Comparison of ENCODE assay signal across 13 mouse cellular contexts in genomic region chr2:145226100-145226499, GRCm38 (mm10). TPM values are rescaled to one million over a fixed set of nuclear protein-coding genes. Genes with fewer than 3 reads are reported as not detected.
DNase-seq lines count a peak whose midpoint lies in the region; ATAC-seq and TF ChIP-seq lines count a peak whose summit lies in the region.
"Had no signal": no experiment of that assay in that cellular context is flagged by ENCODE, and none has a peak within 500 bp of the region (broad histone marks: within the 10 kb centered on the region; RNA-seq: fewer than 3 reads in every experiment).

No protein-coding gene starts in this region.

- H3K4me2 ChIP-seq in heart, postnatal 0 days (ENCODE audit: low read depth, low read length) = no peak overlapping the region
- H3K4me2 ChIP-seq in midbrain, embryonic 14.5 days (ENCODE audit: low read length) = no peak overlapping the region
- H3K4me2 ChIP-seq: hindbrain, embryonic 13.5 days had no signal

- H3K4me3 ChIP-seq in heart, postnatal 0 days (ENCODE audit: low read depth, low read length) = no peak overlapping the region
- no peak overlapping the region for H3K4me3 ChIP-seq in lung, adult 2 months (replicated peaks; ENCODE audit: extremely low read depth, low read depth, low read length)
- H3K4me3 ChIP-seq in midbrain, embryonic 14.5 days (replicated peaks; ENCODE audit: low read depth, low read length) = no peak overlapping the region
- H3K4me3 ChIP-seq in limb, embryonic 10.5 days = no peak overlapping the region
- H3K4me3 ChIP-seq: hindbrain, embryonic 13.5 days; left cerebral cortex, adult 2 months had no signal

- 59% methylated on average over 1 of the region's 1 CpGs for WGBS in heart, postnatal 0 days
- WGBS in lung, adult 2 months = 50% methylated on average over 1 of the region's 1 CpGs
- 92% methylated on average over 1 of the region's 1 CpGs for WGBS in midbrain, embryonic 14.5 days
- 96% methylated on average over 1 of the region's 1 CpGs for WGBS in limb, embryonic 10.5 days

- peak; percentile 10 for DNase-seq in heart, postnatal 0 days (ENCODE audit: low spot score)
- DNase-seq in heart, postnatal 25 days (ENCODE audit: low spot score) = no peak
- DNase-seq in lung, postnatal 25 days (ENCODE audit: low spot score) = peak; percentile 26
- DNase-seq in lung, adult 2 months = no peak
- no peak for DNase-seq in midbrain, embryonic 14.5 days
- no peak for DNase-seq in limb, embryonic 10.5 days (ENCODE audit: low spot score)
- DNase-seq: adrenal gland, postnatal 14 days; cerebellum, adult 11-12 months; embryo, embryonic 11 days had no signal

- H3K27ac ChIP-seq in heart, postnatal 0 days (ENCODE audit: low read depth) = no peak overlapping the region
- no peak overlapping the region for H3K27ac ChIP-seq in midbrain, embryonic 14.5 days (replicated peaks; ENCODE audit: low read depth, low read length)
- no peak overlapping the region for H3K27ac ChIP-seq in limb, embryonic 10.5 days
- H3K27ac ChIP-seq: hindbrain, embryonic 13.5 days; left cerebral cortex, adult 2 months had no signal

- H3K4me1 ChIP-seq in heart, postnatal 0 days (ENCODE audit: control insufficient read depth, insufficient read depth) = no peaks in the 10 kb centered on the region
- H3K4me1 ChIP-seq in lung, adult 2 months (ENCODE audit: control insufficient read depth, insufficient read depth, low read length) = 0 out of 2 replicates have a peak, but pooled peaks cover 5% of the 10 kb centered on the region
- H3K4me1 ChIP-seq in midbrain, embryonic 14.5 days (ENCODE audit: control insufficient read depth, insufficient read depth, low read length) = no peaks in the 10 kb centered on the region
- peaks cover 14% of the 10 kb centered on the region for H3K4me1 ChIP-seq in limb, embryonic 10.5 days
- H3K4me1 ChIP-seq: hindbrain, embryonic 13.5 days had no signal

- no peaks in the 10 kb centered on the region for H3K9me3 ChIP-seq in heart, postnatal 0 days (replicated peaks; ENCODE audit: control insufficient read depth, low read length)
- H3K9me3 ChIP-seq in midbrain, embryonic 14.5 days (ENCODE audit: control insufficient read depth, low read length) = no peaks in the 10 kb centered on the region
- H3K9me3 ChIP-seq in limb, embryonic 10.5 days (replicated peaks) = no peaks in the 10 kb centered on the region
- H3K9me3 ChIP-seq: hindbrain, embryonic 13.5 days had no signal

- intact Hi-C loops in heart, postnatal 25 days (cut with DNase I) = no loop called here

- no peak for TF ChIP-seq POLR2A in lung, adult 2 months (IDR thresholded peaks at IDR 0.05; ENCODE audit: borderline replicate concordance, extremely low read depth, low read depth, low read length)

- TF ChIP-seq CTCF in heart, postnatal 0 days (IDR thresholded peaks at IDR 0.05; ENCODE audit: low read depth) = no peak
- TF ChIP-seq CTCF in lung, adult 2 months (IDR thresholded peaks at IDR 0.05; ENCODE audit: insufficient read depth, low read length) = no peak

- no peaks in the 10 kb centered on the region for H3K36me3 ChIP-seq in heart, postnatal 0 days (replicated peaks; ENCODE audit: control insufficient read depth, insufficient read depth, low read length)
- no peaks in the 10 kb centered on the region for H3K36me3 ChIP-seq in midbrain, embryonic 14.5 days (ENCODE audit: control insufficient read depth, insufficient read depth, low read length)
- H3K36me3 ChIP-seq in limb, embryonic 10.5 days = no peaks in the 10 kb centered on the region
- H3K36me3 ChIP-seq: hindbrain, embryonic 13.5 days had no signal

- H3K9ac ChIP-seq in heart, postnatal 0 days (replicated peaks; ENCODE audit: low read depth, low read length) = no peak overlapping the region
- no peak overlapping the region for H3K9ac ChIP-seq in midbrain, embryonic 14.5 days (replicated peaks; ENCODE audit: low read length)
- H3K9ac ChIP-seq: hindbrain, embryonic 13.5 days had no signal

- no peak for TF ChIP-seq EP300 in heart, postnatal 0 days (IDR thresholded peaks at IDR 0.05; ENCODE audit: low read depth)

- ATAC-seq in heart, postnatal 0 days (ENCODE audit: insufficient read depth, low read depth) = 0 out of 2 replicates have a peak, but pooled peaks have one; percentile 27
- ATAC-seq in inflammation-experienced regulatory T-cells, adult 6 months = peak; percentile 62
- ATAC-seq in monocyte, adult 5-6 weeks (replicated peaks; ENCODE audit: insufficient number of reproducible peaks, low FRiP score, low TSS enrichment, poor library complexity, severe bottlenecking) = 0 out of 2 replicates have a peak, but pooled peaks have one; percentile 48
- ATAC-seq in midbrain, embryonic 14.5 days (ENCODE audit: low FRiP score, low TSS enrichment) = no peak

- no peaks in the 10 kb centered on the region for H3K27me3 ChIP-seq in heart, postnatal 0 days (ENCODE audit: control insufficient read depth, insufficient read depth, low read length)
- no peaks in the 10 kb centered on the region for H3K27me3 ChIP-seq in midbrain, embryonic 14.5 days (ENCODE audit: control insufficient read depth, insufficient read depth, low read length)
- no peaks in the 10 kb centered on the region for H3K27me3 ChIP-seq in limb, embryonic 10.5 days (ENCODE audit: low read depth, poor library complexity, severe bottlenecking)
- H3K27me3 ChIP-seq: hindbrain, embryonic 13.5 days had no signal

RNA-seq across cellular contexts. Expression of gene Slc24a3, which starts 58.5 kb away (rescaled TPM):
- 1.4 and 3.7 TPM in 2 replicates for total RNA-seq in heart, postnatal 0 days (2014; rRNA removed; ENCODE audit: low replicate concordance)
- 0.63 and 0.67 TPM in 2 replicates for polyA plus RNA-seq in heart, postnatal 0 days (2015; fragmentation: Nextera tagmentation; extraction: Ambion mirVana)
- 1 to 10 TPM; 2.5 to 2.8 TPM for total RNA-seq in heart, postnatal 25 days (2021)
- polyA plus RNA-seq in lung, adult 2 months (2012; rRNA removed) = 10.5 and 11.8 TPM in 2 replicates
- 1 to 10 TPM; 1.1 to 1.7 (median 1.2) TPM for polyA plus RNA-seq in inflammation-experienced regulatory T-cells, adult 6 months (2017; shearing (Covaris generic))
- 0.96 to 2.7 TPM (median 2.3 TPM) in 3 replicates for total RNA-seq in monocyte, adult 5-6 weeks (2017)
- 13.1 and 14.4 TPM in 2 replicates for polyA plus RNA-seq in midbrain, embryonic 14.5 days (2014; fragmentation: Nextera tagmentation; extraction: Ambion mirVana)
- 0.41 and 0.45 TPM in 2 replicates for polyA plus RNA-seq in limb, embryonic 10.5 days (2016; fragmentation: Nextera tagmentation; extraction: Ambion mirVana)

Comparison
In these comparisons a context has a peak if more than half of its experiments do, and no peak if none do; other contexts are left out.
1. DNase-seq: peak in heart, postnatal 0 days (single experiment) and lung, postnatal 25 days (single experiment); none in heart, postnatal 25 days (single experiment), lung, adult 2 months (single experiment), midbrain, embryonic 14.5 days (single experiment) and limb, embryonic 10.5 days (single experiment).